Mouse (Mus musculus) liver, embryonic 14.5 days (tissue): Measurements from ENCODE around the gene Xpot.

ENCODE experiments used
- CTCF ChIP-seq: IDR thresholded peaks from 2 replicates; pipeline ENCODE4 v1.5.1; 2016; ENCODE audit warnings: antibody characterized with exemption, low read depth, control low read depth
- EP300 ChIP-seq: IDR thresholded peaks from 2 replicates; pipeline ENCODE4 v1.6.1; 2016; ENCODE audit warnings: antibody characterized with exemption, low read depth

DNA sequence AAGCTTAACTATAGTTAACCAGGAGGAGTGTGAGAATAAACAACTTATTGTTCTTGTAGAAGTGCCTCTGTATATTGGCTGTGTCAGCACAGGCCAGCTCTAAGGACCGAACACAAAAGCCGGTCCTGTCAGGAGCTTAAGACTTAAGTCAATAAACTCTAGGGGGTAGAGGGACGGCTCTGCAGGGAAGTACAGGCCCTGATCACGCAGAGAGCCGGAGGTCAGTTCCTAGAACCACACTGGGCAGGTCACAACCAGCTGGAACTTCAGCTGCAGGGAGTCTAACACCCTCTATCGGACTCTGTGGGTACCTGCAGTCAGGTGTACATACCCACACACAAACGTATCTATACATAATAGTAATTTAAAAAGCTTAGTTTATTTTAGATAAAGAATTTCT lies 10.2 kb downstream of the Xpot start:
- TF ChIP-seq CTCF (no peak), EP300 (no peak)
